Mouse (Mus musculus): ENCODE measurements around the gene Tmem167b. TPM values are rescaled to one million over a fixed set of nuclear protein-coding genes. Genes with fewer than 3 reads are reported as not detected.

Tmem167b gene
- polyA plus RNA-seq, 1 experiment from 2014 or later, result 59.5 TPM

Small RNAs within 50 kb of the gene (microRNA-seq; reads per million reads assigned to microRNA genes)
- not detected for gene Gm22860

Other genes with a start within 250 kb of the Tmem167b start
- gene Mybphl, start 197.6 kb downstream of the Tmem167b start, polyA plus RNA-seq (2015; fragmentation: Nextera tagmentation; extraction: Ambion mirVana), result not detected in 2 replicates
- 68.6 and 68.9 TPM in 2 replicates for gene Psrc1, start 178.6 kb downstream of the Tmem167b start, polyA plus RNA-seq (2015; fragmentation: Nextera tagmentation; extraction: Ambion mirVana)
- 45.3 and 56.9 TPM in 2 replicates for gene Celsr2, start 146.9 kb downstream of the Tmem167b start, polyA plus RNA-seq (2015; fragmentation: Nextera tagmentation; extraction: Ambion mirVana)
- 196 and 205 TPM in 2 replicates for gene Sars, start 117.3 kb downstream of the Tmem167b start, polyA plus RNA-seq (2015; fragmentation: Nextera tagmentation; extraction: Ambion mirVana)
- 0.92 and 1.1 TPM in 2 replicates for gene 1700013F07Rik, start 28.3 kb downstream of the Tmem167b start, polyA plus RNA-seq (2015; fragmentation: Nextera tagmentation; extraction: Ambion mirVana)
- 4.3 and 6.4 TPM in 2 replicates for gene 5330417C22Rik, start 25.9 kb downstream of the Tmem167b start, polyA plus RNA-seq (2015; fragmentation: Nextera tagmentation; extraction: Ambion mirVana)
- 57.7 and 58.4 TPM in 2 replicates for gene Taf13, start 9.2 kb upstream of the Tmem167b start, polyA plus RNA-seq (2015; fragmentation: Nextera tagmentation; extraction: Ambion mirVana)
- gene Wdr47, start 28.8 kb upstream of the Tmem167b start, polyA plus RNA-seq (2015; fragmentation: Nextera tagmentation; extraction: Ambion mirVana), result 70.8 and 72.9 TPM in 2 replicates
- 63.4 and 66.3 TPM in 2 replicates for gene Clcc1, start 91.4 kb upstream of the Tmem167b start, polyA plus RNA-seq (2015; fragmentation: Nextera tagmentation; extraction: Ambion mirVana)
- gene Gpsm2, start 159.8 kb upstream of the Tmem167b start, polyA plus RNA-seq (2015; fragmentation: Nextera tagmentation; extraction: Ambion mirVana), result 64.6 and 69.6 TPM in 2 replicates
- gene Aknad1, start 177.2 kb upstream of the Tmem167b start, polyA plus RNA-seq (2015; fragmentation: Nextera tagmentation; extraction: Ambion mirVana), result not detected in 2 replicates

Measured in forebrain, embryonic 13.5 days (tissue).